Mouse (Mus musculus): ENCODE measurements around the gene Rab5if. TPM values are rescaled to one million over a fixed set of nuclear protein-coding genes. Genes with fewer than 3 reads are reported as not detected.
A peak's percentile ranks its signal among the peaks of the same experiment; 100 is the strongest.
"Not testable (repeated sequence)": the region's sequence is repeated elsewhere in the genome, so short reads cannot be mapped to it uniquely, and the experiment has no call there.

The Rab5if gene
- total RNA-seq (2021), result 100 to 1,000 TPM; 277 to 282 TPM
- long read RNA-seq, experiment 1, transcript Rab5if-201 (4 exons, 1,045 nt), result major isoform, 419 of 456 reads
- long read RNA-seq, experiment 1, partial matches to known transcripts, result 27 of 456 reads
- long read RNA-seq, experiment 1, other reads (novel, unspliced or antisense), result 6 of 456 reads
- long read RNA-seq, experiment 2, transcript Rab5if-201 (4 exons, 1,045 nt), result major isoform, 224 of 243 reads
- long read RNA-seq, experiment 2, partial matches to known transcripts, result 12 of 243 reads
- long read RNA-seq, experiment 2, other reads (novel, unspliced or antisense), result 4 of 243 reads

DNA sequence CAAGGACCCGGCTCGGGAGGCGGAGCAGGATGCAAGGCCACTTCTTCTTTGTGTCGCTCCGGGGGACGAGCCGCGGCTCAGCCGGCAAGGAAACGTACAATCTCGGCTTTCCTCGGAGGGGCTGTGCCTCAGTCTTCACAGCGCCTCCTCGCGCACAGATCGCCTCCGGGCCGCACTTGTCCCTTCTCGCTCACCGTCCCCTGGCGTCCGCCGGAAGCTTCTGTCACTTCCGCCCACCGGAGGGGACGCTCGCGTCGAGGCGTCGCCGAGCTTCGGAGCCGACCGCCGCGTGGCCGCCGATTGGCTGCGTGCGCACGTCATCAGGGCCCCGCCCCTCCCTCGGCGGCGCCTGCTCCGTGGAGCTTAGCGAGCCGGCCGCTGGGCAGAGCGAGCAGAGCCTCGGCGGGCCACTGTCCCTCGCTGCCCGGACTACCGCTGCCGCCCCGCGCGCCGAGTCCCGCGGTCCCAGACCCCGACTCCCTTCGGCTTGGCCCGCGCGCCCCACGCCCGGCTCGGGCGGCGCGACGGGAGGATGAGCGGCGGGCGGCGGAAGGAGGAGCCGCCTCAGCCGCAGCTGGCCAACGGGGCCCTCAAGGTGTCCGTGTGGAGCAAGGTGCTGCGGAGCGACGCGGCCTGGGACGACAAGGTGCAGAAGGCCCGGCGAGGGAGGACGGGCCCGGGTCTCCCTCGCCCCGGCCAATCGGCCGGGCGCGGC is at the start of gene Rab5if:
Rab5if (plus strand) TSS at position 357 of the 715 bp plus-strand sequence.
- DNase-seq, result peak; percentile 99

DNA sequence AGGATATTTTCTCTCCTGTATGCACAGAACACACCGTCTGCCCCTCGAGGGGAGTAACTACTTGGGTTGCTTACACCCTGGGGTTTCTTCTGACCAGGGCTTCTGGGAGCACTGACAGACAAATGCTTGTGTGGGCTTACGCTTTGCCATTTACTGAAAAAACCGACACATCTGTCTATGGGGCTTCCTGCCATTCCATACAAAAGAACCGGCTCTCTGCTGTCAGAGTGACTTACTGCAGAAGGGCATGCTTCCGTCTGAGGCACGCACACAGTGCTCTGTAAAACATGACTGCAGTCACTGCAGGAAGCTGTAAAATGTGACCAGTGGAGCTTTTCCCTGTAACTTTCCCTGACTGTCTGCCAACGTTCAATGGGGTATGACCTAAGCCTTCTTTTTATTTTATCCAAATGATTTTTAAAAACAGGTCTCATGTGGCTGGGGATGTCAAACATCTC is 48.6 kb upstream of the Rab5if start:
- peak; percentile 33 for DNase-seq

DNA sequence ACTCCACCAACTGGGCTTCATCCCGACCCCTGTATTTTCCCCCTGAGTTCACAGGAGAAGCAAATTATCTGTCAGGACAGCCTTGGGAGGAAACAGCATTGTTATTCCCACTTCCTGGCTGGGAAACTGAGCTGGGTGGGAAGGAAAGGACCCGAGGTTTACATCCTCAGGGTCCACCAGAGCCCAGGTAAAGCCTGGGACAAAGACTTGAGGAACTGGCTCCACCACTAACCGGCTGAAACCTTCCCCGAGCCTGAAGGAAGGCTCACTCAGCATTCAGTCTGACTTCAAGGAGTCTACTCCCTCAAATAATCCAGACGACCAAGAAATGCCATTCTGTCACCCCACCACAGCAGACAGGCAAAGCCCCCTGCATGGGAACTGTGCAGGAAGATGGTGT is 48.0 kb upstream of the Rab5if start:
- DNase-seq, result no peak

DNA sequence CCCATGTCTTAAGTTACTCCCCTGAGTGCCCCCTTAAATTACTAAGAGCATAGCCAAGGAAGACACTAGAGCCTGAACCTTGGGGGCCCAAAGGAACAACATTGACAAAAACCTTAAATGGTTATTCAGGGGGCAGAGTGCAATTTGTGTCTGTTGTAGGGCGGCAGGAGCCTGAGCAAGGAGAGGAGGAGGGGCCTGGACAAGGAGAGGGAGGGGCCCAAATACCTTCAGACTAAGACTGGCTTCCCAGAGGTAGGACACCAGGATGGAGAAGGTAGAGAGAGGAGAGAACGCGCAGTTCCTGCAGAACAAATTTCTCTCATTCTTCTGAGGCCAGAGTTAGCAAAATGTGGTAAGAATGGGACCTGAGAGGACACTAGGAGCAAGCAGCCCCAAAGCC is 47.5 kb upstream of the Rab5if start:
- DNase-seq, result no peak

DNA sequence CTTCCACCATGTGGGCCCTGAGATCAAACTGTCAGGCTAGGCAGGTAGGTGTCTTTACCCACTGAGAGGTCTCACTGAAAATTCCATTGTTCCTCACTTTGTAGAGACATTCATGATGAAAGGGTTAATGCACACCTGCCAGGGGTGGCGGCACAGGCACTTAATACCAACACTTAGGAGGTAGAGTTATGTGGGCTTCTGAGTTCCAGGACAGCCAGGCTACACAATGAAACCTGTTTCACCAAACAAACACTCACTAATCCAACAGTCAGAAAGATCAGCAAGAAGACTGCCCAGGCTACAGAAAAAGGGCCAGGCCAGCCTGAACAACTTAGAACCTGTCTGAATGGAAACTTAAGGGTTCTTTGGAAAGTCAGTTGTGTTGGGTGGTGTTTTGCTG is 46.8 kb upstream of the Rab5if start:
- DNase-seq, result no peak

DNA sequence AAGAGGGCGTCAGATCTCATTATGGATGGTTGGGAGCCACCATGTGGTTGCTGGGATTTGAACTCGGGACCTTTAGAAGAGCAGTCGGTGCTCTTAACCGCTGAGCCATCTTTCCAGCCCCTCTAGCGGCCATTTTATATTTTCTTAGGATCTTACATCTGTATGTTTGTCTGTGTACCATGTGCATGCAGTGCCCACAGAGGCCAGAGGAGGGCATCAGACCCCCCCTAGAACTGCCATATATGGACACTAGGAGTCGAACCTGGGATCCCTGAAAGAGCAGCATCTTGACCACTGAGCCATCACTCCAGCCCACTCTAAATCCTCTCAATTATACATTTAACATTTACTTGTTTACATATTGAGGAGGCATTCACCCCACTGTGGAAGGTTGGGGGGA is 37.8 kb upstream of the Rab5if start:
- DNase-seq, result not testable (repeated sequence)

DNA sequence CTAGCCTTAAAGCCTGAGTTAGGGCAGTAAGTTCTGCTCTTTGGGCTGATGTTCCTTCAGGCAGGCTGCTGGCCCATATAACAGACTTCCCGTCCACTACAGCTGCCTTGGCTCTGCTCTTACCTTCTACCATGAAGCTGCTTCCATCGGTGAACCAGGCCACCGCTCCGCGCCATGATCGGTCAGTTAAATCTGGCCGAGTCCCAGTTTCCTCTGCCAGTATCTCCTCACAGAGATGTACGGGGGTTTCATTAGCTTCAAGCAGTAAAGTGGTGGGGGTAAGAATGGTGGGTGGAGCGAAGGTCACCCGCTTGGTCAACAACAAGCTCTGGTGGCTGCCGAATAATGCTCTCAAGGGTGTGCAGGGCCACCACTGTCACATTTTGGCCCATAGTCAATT is 28.6 kb upstream of the Rab5if start:
- DNase-seq, result no peak

DNA sequence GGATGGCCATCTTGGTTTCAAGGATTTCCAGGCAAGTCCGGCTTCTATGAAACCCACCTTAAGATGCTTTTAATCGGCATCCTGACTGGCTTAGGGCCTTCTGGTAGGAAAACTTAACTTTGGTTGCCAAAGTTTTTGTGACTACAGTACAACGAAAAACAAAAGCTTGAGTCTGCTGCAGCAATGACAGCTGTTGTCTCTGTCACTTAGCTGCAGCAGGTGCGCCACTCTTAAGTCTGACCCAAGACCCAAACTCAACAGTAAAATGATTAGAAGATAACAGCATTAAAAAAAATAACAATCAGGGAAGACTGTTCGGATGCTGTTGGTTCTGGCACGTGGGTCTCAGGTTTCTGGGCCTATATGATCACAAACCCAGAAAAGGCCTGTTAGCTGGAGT is 24.1 kb upstream of the Rab5if start:
- no peak for DNase-seq

DNA sequence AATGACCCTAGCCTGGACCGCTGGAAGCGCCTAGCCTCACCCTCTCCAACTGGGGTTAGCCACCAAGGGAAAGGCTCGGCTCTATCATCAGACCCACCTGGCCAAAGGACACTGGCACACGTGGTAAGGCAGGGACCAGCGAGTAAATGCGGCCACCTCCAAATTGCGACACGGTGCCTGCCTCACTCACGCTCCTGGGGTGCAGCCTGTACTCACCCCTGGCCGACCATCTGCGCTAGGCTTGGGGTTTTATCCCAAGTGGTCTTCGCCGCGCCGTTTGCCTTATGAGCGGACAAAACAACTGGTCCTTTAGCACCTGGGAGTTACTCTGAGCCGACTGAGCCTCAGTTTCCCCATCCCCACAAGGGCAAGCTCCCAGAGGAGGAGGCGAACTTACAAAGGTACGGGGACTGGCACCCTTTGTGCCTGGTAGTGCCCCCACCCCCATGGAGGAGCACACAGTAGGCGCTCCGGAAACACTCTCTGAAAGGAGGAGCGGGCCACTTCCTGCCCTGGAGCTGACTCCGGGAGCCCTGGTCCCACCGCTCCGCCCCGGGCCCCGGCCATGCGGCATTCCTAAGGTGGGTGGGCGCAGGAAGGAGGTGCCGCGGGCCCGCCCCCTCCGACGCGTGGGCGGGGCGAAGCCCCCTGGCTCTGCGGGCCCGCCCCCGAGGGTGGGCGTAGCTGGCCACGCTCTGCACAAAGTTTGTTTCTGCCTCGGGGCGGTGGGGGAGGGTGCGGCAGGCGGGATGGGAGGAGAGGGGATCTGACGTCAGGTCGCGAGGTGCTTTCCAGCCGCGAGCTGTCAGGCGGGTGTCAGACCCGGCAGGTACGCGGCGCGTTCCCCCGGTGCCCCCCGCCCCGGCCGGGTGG is 23.4 kb upstream of the Rab5if start, which contains the start of gene Tgif2:
Tgif2 (plus strand) TSS at position 689 of the 873 bp plus-strand sequence.
- DNase-seq, result peak; percentile 83

DNA sequence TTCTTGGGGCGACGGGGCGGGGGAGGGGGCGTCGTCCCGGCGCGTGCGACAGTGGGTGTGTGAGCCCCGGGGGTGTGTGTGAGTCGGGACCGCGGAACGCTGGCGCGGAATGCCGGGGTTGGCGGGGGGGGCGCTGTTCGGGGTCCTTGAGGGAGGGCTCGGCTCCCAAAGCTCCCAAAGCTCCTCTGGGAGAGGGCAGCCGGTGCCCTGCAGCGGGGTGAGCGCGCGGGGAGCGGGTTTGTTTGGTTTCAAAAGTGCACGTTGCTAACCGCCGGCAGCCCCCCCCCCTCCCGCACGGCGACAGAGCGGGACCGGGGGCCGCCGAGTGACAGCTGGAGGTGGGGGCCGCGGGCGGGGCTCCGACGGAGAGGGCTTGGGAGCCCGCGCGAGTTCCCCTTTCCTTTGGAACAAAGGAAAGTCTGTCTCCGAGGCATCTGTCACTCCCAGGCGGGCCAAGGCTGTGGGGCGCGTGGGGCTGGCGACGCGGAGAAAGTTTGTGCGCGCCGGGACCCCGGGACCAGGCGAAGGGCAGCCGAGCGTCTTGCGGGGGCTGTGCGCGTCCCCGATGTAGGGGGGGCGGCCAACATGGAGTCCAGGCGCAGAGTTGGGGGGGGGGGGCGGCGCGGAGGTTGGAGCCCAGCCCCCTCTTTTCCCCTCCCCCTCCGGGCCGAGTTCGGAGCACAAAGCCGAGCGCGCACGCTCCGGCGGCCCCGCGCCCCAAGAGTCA is 22.5 kb upstream of the Rab5if start:
- peak; percentile 60 for DNase-seq

DNA sequence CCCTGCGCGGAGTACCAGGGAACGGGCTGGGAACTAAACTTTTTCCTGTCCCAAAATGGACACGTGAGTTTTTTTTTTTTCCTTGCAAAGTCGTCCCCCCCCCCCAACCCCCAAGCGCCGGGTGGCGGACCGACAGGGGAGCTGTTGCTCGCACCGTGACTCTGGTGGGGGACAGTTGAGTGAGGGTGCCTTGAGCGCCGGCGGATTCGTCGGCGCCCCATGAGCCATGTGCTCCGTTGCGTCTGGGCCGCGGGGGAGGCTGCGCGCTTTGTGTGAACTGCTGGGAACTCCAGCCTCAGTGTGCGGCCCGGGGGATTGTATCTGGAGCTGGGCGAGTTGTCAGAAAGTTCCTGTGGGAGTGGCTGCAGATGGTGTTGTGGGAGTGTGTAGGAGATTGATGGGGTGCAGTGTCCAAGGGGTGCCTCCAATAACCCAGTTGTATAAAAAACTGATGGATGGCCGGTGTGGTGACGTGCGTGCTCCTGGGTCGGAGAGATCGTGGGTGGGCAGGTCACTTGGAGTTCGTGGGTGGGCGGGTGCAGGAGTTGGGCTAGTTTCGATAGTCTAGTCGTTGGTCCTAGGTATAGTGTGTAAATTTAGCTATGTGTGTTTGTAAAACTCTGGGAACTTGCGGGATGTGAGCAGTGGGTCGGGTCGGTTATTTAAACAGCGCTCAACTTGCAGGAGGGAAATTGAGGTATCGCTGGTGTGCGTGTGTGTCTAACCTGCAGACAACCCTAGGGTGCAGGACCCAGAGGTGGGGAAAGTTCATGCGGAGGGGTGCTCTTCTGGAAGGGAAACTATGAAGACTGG is 21.7 kb upstream of the Rab5if start:
- DNase-seq, result peak; percentile 73

DNA sequence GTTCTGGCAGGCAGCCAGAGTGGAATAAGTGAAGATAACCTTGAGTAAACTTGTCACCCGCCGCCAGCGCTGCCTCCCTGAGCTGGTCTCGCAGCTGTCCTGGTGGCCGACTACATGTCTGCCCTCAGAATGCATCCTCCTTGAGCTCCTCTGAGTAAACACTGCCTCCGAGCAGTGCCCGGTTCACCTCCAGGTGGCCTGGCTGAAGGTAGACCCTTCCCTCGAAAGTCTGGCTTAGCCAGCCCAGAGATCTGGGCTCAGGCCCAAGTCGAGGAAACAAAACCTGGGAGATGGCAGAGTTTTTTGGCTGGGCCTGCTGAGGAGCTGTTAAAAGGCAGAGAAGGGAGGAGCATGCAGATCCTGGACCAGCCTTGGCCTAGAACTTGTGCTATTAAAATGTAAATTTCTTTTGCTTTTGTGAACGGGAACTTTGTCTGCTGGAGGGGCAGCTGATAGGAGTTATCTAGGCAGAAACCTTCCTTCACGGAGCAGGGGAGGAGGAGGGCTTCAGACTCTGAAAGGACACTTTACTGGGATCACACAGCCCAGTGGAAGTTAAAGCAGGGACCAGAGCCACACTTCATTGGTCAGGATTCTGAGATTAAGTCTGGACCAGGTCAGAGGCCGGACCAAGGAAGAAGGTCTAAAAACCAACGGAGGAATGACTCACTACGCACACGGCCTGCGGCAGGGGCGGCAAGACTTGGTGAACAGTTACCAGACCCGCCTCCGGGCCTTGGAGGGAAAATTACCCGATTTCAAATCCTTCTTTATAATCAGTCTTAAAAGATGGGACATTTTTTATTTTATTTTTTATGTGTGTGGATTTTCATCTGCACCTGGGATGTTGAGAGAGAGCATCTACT is 20.9 kb upstream of the Rab5if start:
- DNase-seq, result peak; percentile 73

DNA sequence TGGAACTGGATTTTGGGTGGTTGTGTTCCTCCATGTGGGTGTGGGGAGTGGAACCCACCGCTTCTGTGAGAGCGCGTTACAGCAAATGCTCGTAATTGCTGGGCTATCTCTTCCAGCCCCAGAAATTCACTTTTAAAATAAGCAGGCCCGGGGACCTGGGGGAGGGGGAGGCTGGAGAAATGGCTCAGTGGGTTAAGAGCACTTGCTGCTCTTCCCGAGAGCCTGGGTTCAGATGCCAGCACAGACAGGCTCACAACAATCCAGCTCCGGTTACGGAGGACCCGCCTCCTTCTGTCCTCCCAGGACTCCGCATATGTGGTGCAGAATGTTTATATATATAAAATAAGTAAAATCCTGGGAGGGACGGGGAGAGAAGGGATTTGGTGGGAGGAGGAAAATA is 20.2 kb upstream of the Rab5if start:
- no peak for DNase-seq

DNA sequence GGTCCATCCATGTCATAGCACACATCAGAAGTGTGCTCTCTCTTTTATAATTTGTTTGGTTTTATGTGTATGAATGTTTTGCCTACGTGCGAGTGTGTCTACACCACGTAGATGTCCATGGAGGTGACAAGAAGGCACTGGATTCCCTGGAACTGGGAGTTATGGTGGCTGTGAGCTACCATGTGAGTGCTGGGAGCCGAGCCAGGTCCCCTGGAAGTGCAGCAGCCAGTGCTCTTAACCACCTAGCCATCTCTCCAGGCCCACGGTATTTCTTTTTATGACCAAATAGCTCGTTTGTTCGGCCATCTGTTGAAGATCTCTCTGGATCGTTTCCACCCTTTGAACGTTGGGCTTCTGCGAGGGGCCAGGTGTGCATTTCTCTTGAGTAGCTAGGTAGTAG is 19.6 kb upstream of the Rab5if start:
- DNase-seq, result no peak

DNA sequence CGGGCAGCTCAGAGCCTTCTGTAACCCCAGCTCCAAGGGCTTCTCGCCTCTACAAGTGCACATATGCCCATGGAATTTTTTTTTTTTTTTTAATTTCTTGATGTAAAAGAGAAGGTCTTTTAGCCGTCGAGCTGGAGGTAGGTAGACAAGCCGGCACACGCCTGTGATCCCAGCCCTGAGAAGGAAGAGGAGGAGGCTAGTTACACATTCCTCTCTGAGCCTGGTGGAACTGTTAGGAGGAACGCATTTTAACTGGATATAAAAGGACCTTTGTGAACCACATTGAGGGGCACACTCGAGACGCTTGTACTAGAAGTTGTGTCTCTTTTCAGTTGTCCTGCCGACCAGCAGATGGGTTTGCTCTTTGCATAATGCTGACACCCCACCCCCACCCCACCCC is 18.2 kb upstream of the Rab5if start:
- no peak for DNase-seq

DNA sequence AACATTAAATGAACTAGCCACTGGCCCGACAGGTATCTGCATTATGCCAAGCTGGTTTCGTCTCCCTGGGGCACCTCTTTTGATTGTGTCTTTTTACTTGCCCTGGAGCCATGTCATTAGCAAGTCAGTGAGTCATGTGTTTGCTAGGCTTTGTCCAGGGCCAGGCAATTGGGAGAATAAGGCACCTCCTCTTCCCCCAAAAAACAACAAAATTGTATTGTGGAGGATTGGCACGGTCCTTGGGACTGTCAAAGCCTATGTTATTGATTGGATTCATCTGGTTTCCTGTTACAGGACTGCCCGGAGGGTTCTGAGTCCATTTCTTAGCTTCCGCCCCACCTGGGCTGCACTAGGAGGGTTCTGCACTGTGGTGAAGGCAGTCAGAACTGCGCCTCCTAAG is 15.3 kb upstream of the Rab5if start:
- DNase-seq, result no peak

DNA sequence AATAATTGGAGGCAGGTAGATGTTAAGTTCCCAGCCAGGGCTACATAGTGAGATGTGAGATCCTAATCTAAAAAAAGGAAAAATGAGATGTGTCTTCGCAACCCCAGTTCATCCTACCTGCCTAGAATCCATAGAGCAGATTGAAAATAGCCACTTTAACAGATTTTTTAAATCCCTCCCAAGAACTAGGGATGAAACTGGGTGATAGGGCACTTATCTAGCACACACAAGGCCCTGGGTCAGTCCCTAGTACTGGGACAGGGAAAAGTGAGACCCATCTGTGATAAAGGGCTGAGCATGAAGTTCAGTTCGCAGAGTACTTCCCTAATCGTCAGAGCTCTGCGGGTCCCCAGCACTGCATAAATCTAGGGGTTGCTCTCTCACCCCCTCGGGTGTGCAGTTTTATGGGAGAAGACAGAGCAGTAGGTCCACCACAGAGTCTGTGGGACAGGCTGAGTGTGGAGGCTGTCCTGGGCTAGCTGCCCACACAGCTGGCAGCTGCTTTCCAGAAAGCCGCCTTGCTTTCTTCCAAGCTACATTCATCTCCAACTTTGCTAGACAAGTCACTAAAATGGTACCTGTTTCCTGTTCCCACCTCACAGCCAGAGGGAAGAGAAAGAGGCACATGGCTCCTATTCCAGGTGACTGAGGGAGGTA is 14.3 kb upstream of the Rab5if start:
- no peak for DNase-seq

DNA sequence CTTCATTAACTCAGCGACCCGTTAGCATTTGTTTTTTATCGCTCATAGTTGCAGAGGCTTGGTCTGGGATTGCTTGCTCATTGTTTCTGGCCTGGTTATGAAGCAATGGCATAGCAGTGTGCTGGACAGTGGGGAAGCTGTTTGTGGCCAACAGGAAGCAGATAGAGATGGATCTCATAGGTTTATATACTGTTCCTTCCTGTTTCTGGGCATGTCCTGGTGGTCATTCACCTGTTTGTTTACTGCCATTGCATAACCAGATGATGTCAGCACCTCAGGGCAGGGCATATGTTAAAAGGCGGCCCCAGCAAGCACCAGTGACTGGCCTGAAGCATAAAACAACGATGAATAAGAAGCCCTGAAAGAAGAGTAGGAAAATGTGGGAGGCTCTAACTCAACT is 12.4 kb upstream of the Rab5if start:
- DNase-seq, result no peak

DNA sequence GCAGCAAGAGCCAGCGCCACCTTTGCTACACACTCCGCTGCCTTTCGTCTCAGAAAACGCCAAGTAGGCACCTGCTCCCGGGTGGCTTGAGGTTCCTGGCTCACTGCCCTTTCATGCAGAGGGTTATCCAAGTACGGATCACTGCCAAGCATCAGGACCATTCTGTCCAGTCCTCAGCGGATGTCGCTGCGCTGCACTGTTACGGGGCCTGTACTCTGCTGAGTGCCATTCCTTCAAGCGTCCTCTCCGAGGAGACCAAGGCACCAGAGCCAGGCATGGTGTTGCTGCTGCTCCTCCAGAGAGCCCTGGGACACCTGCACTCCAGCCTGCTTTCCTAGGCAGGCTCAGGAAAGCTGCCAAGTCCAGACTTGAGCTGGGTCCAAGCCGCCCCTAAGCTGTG is 9.3 kb upstream of the Rab5if start:
- not testable (repeated sequence) for DNase-seq
